In the genomic region with DNA sequence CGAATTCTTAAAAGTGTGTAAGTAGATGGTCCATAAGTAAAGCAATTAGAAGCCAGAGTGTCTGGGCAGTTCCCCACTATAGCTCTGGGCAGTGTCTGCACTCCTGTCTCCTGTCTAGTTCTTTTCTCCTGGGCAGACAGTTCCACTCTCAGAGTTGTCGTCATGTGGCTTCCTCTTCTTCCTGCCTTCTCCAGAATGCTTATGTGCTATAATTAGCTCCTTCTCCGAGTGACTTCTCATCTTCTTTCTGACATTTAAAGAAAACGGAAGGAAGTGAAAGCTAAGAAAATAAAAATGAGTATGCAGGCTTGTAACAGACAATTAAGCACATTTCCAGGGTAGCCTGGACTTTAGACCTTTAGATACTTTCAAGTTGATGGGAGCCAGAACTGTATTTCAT, we compare ENCODE assay signal across 10 mouse cellular contexts.
DNase-seq lines count a peak whose midpoint lies in the region; ATAC-seq and TF ChIP-seq lines count a peak whose summit lies in the region.
"Had no signal": no experiment of that assay in that cellular context is flagged by ENCODE, and none has a peak within 500 bp of the region (broad histone marks: within the 10 kb centered on the region; RNA-seq: fewer than 3 reads in every experiment).

No protein-coding gene starts in this region.

- TF ChIP-seq POLR2A in MEL (IDR thresholded peaks at IDR 0.05; ENCODE audit: control insufficient read depth in 1 of 2, insufficient read depth in 1 of 2, low read depth in 1 of 2, low read length in 2 of 2, poor library complexity in 1 of 2): no peak

- no peaks in the 10 kb centered on the region for H3K4me1 ChIP-seq in MEL (ENCODE audit: control insufficient read depth in 1 of 2, insufficient read depth in 2 of 2, low read length in 2 of 2)
- no peaks in the 10 kb centered on the region for H3K4me1 ChIP-seq in neural tube, embryonic 15.5 days

- H3K4me2 ChIP-seq in neural tube, embryonic 15.5 days: no peak overlapping the region
- H3K4me2 ChIP-seq: liver, embryonic 15.5 days; neural tube, embryonic 13.5 days had no signal

- 77% methylated on average over 4 of the region's 4 CpGs for WGBS in neural tube, embryonic 15.5 days

- no peaks in the 10 kb centered on the region for H3K9me3 ChIP-seq in MEL (replicated peaks; ENCODE audit: insufficient read depth, low read length)
- H3K9me3 ChIP-seq in neural tube, embryonic 15.5 days (replicated peaks): 0 out of 2 replicates have a peak, but pooled peaks cover under 1% of the 10 kb centered on the region
- H3K9me3 ChIP-seq: liver, embryonic 15.5 days; neural tube, embryonic 13.5 days had no signal

- TF ChIP-seq RAD21 in MEL (IDR thresholded peaks at IDR 0.05; ENCODE audit: low read depth, low read length): no peak

- no peak overlapping the region for H3K27ac ChIP-seq in layer of hippocampus, adult 2 months
- no peak overlapping the region for H3K27ac ChIP-seq in MEL (ENCODE audit: control insufficient read depth, low read depth, low read length)
- H3K27ac ChIP-seq in neural tube, embryonic 15.5 days (replicated peaks): no peak overlapping the region
- H3K27ac ChIP-seq: liver, embryonic 15.5 days; neural tube, embryonic 13.5 days had no signal

- peak; percentile 39 for DNase-seq in layer of hippocampus, adult 9-11 months
- no peak for DNase-seq in layer of hippocampus, adult 2 months (ENCODE audit: low spot score in 2 of 2)
- peak; percentile 6 for DNase-seq in MEL (ENCODE audit: low read depth, low spot score)
- peak; percentile 13 to 41 for DNase-seq in kidney, postnatal 36 days
- no peak for DNase-seq in adrenal gland, adult 8-10 months
- DNase-seq: gastrocnemius, postnatal 25 days had no signal

- H3K27me3 ChIP-seq in MEL (ENCODE audit: control insufficient read depth in 1 of 2, insufficient read depth in 2 of 2, low read length in 2 of 2): peaks cover 2% of the 10 kb centered on the region in 2 experiments; a peak in 2 of 4 replicates
- no peaks in the 10 kb centered on the region for H3K27me3 ChIP-seq in neural tube, embryonic 15.5 days (replicated peaks)
- H3K27me3 ChIP-seq: liver, embryonic 15.5 days; neural tube, embryonic 13.5 days had no signal

- no peak overlapping the region for H3K4me3 ChIP-seq in layer of hippocampus, adult 2 months
- H3K4me3 ChIP-seq in MEL (ENCODE audit: control insufficient read depth in 1 of 2, insufficient read depth in 1 of 2, low read depth in 2 of 2, low read length in 2 of 2): no peak overlapping the region
- H3K4me3 ChIP-seq in neural tube, embryonic 15.5 days (replicated peaks): no peak overlapping the region
- H3K4me3 ChIP-seq: liver, embryonic 15.5 days; neural tube, embryonic 13.5 days had no signal

- H3K79me2 ChIP-seq in MEL (ENCODE audit: control insufficient read depth, insufficient read depth, low read length, poor library complexity): no peaks in the 10 kb centered on the region

- peak; percentile 80 for ATAC-seq in common myeloid progenitor, adult 5-6 weeks (replicated peaks; ENCODE audit: low read depth, poor library complexity, severe bottlenecking)
- ATAC-seq in neural tube, embryonic 15.5 days (ENCODE audit: low FRiP score): no peak

- H3K36me3 ChIP-seq in MEL (ENCODE audit: control insufficient read depth in 1 of 2, insufficient read depth in 2 of 2, low read length in 2 of 2): no peaks in the 10 kb centered on the region
- H3K36me3 ChIP-seq in neural tube, embryonic 15.5 days: no peaks in the 10 kb centered on the region
- H3K36me3 ChIP-seq: liver, embryonic 15.5 days; neural tube, embryonic 13.5 days had no signal

- TF ChIP-seq CTCF in layer of hippocampus, adult 2 months (conservative IDR thresholded peaks at IDR 0.05): no peak
- no peak for TF ChIP-seq CTCF in MEL (IDR thresholded peaks at IDR 0.05 in 2 of 3, conservative IDR thresholded peaks at IDR 0.05 in 1 of 3; ENCODE audit: control insufficient read depth in 1 of 3, insufficient read depth in 1 of 3, low read depth in 2 of 3, low read length in 3 of 3, poor library complexity in 1 of 3, severe bottlenecking in 1 of 3)

- no peak for TF ChIP-seq EP300 in MEL (IDR thresholded peaks at IDR 0.05; ENCODE audit: low read depth in 1 of 2, low read length in 2 of 2)

- no peak overlapping the region for H3K9ac ChIP-seq in MEL (ENCODE audit: control insufficient read depth, low read depth, low read length, poor library complexity, severe bottlenecking)
- H3K9ac ChIP-seq in neural tube, embryonic 15.5 days (replicated peaks): no peak overlapping the region
- H3K9ac ChIP-seq: liver, embryonic 15.5 days; neural tube, embryonic 13.5 days had no signal

TF ChIP-seq in MEL, 35 proteins besides CTCF, POLR2A, EP300 and RAD21:
- TF ChIP-seq POLR2AphosphoS5 (IDR thresholded peaks at IDR 0.05; ENCODE audit: borderline replicate concordance, low read depth, low read length): no peak
- TF ChIP-seq CHD1 (IDR thresholded peaks at IDR 0.05; ENCODE audit: low read depth, low read length): no peak
- no peak for TF ChIP-seq RCOR1 (IDR thresholded peaks at IDR 0.05; ENCODE audit: low read depth, low read length)

Comparison
In these comparisons a context has a peak if more than half of its experiments do, and no peak if none do; other contexts are left out.
1. DNase-seq: peak in layer of hippocampus, adult 9-11 months (single experiment), MEL (single experiment) and kidney, postnatal 36 days (2 of 2); none in layer of hippocampus, adult 2 months (0 of 2) and adrenal gland, adult 8-10 months (single experiment).